Mouse (Mus musculus) layer of hippocampus, adult 9-11 months (tissue): ENCODE measurements at regions not wholly inside any gene's neighbourhood (a gene's known extent, or its start where the extent isn't known, plus 50 kb on each side); places are given as distances from the start of the nearest gene placed in this dataset.
A peak's percentile ranks its signal among the peaks of the same experiment; 100 is the strongest.

ENCODE experiments used
- DNase-seq: peaks from one replicate; pipeline ENCODE4 v3.0.0; 2022

DNA sequence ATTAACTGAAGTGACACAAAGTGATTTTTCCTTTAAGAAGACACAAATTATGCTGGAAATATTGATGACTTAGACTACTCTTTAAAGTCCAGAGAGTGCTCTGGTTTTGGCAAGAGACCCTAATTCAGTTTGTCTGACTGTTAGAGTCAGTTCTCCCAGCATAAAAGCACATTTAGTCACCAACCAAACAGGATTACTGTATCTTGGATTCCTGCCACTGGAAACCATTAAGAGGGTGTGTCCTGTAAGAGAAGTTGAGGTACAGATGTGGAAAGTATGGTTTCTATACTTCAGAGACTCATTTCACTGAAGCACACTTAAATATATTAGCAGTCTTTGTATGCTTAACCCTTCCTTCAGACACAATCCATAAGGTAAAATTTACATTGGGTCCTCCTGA is 745.3 kb downstream of the Hdgfl1 start:
- no peak for DNase-seq

DNA sequence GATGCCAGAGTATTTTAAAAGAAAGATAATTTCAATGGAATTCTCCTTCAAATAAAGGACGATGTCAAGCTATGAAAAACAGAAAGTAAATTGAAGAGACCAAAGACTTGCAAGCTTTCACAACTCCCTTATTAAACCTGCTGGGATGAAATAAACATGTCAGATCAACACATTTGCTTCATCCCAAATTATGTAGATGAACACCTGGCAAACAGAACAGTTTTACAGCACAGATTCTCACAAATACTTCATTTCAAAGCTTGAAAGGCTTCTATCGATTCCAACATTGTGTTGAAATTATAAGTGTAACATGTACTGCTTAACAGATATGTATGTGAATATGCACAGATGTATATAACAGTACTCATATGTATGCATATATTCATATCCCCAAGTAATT is 749.5 kb downstream of the Hdgfl1 start:
- DNase-seq: no peak

DNA sequence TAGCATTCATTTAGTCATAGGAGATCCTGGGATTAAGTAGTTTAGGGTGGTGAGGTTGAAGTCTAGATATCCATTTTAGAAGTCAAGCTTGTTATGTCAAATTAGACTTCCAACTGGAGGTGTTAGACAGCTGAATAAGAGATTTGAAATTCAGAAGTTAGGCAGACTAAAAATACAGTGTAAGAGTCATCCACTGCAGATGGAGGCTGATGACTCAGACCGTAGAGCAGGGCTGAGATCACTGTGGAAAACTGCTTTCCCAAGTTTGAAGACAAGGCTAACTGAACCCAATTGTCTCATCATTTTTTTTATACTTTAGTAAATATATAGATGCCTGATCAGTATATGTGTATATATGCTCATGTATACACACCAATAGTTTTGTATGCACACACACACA is 738.8 kb upstream of the Nrsn1 start:
- DNase-seq: peak; percentile 52

DNA sequence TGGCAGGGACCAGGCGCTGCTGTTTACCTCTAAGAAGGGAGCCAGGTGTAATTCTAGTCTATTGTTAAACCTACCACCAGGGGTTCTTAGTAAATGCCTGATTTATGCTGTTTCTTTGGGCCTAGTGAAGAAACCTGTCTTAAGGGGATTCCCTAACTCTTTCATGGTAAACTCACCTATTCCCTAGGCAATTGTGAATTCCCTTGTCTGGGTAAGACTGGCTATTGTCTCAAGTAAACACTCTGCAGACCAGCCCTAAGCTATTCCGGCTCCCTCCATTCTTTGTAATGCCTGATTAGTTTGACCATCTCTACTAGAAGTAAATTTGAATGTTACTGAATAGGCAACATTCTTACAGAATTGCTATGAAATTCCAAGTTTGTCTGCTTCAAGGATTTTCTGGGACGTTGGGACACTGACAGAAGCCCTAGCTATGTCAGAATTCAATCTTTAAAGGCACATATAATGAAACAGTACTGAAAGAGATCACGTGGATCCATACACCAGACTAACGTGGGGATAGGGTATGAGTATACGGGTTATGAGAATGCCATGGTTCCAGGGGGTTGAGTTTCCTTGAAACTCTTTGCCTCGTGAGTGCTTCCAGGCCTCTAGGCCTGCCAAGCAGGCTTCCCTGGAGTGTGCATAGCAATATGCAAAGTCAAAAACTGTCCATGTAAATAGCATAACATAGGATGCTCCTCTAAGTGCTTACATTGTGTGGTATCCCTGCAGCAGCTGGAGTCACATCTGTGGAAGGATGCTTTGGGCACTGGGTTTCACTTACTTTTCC is 734.7 kb upstream of the Nrsn1 start:
- no peak for DNase-seq

DNA sequence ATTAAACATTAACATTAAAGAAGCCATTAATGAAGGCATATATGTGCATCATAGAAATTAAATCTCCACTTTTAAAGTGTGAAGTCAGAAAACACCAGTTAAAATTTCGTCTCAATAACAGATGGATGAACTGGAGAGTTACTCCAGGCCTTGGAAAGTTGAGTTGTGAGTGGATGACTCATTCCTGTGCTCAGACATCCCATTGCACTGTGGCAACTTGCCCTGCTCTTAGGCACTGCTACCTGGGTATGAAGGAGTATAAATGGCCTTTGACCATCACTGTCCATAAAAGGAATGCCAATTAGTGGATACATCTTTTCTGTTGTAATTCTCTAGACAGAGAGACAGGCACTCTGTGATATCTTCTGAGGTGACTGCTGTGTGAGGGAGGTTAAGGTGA is 723.2 kb upstream of the Nrsn1 start:
- no peak for DNase-seq

DNA sequence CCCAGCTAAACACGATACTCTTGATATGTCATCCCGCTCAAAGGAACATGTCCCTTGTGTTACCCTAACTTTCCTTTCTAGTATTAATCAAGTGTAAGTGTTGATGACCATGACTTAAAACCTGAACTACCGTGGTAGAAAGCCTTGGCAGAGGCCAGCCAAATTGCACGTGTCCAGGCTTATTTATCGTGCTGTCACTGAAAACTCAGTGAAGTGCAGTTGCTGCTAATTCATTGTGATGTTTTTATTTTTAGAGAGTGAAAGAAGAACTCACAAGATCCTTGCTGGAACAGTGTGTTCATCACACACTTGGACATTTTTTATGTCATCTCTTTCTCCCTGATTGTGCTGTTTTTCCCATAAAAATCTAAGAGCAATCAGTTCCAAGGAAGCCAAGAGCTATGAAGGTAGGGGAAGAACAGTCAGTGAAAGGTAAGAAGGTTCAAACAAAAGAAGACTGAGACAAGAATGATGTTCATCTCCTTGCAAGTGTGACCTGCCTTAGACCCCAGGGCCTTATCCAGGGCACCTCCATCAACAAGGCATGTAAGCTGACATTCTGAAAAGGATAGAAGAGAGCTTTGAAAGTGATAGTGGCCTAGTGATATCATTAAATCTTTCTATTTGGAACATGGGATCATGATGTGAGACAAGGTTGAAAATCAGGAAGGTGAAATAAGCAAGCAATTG is 718.9 kb upstream of the Nrsn1 start:
- no peak for DNase-seq

DNA sequence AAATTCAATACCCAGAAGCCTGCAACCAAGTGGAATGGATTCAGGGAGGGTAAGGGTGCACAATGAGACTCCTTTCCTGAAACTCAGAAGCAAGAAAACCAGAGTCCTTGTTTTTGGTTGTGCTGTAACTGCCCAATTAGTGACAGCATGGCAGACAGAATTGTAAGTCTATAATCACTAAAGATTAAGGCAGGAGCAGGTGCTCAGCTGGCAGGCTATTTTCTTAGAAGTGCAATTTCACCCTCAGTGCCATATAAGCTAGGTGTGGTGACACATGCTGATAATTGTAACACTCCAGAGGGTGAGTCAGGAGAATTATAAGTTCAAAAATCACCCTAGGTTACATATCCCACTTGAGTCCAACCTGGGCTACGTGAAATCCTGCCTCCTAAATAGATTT is 714.2 kb upstream of the Nrsn1 start:
- no peak for DNase-seq

DNA sequence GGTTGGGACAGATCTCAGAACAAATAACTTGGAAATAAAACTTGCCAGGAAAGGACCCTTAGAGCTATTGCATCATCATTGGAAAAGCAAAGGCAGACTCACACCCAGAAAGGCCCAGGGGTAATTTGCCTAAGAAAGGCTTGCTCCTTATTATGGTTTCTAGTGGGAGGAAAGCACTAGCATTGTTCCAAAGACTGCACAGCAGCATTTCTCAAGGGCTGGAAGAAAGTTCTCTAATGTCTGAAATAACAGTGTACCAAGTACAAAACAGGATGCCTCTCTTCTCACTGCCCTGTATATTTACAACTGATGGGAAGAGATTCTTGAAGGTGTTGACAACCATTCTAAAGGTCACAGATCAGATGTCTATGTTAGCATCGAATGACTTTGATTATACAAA is 713.4 kb upstream of the Nrsn1 start:
- DNase-seq: no peak

DNA sequence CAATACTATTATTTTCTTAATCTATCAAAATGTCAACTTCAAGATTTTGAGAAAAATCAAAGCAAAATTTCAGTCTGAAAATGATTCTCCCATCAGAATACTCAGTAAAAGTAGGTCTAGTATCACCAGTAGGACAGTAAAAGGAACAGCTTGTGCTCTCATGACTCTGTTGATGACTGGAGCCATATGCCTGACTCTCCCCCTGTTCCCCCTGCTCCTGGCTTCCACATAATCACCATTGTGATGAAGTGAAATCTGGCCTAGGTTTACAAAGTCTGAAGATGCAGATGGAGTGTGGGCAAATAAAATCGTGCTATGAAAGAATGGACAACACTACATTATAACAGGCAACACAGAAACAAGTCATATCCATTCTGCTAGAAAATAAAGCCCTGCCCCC is 708.3 kb upstream of the Nrsn1 start:
- no peak for DNase-seq

DNA sequence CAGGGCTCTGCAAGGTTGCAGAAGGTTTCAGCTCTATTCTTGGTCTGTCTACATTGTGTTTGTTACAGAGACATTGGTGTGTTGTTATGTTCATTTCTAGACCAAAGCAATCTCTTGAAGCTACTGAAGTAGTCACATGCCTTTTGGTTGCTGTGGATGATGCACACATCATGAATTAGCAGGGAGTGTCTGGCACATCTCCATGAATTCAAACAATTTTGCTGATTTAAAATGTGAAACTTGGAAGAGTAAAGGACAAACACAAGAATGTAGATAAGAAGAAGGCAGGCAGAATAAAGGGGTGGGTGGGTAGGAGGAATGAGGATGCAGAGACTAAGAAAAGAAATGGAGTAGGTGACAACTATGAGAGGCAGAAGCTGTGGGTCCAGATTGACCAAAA is 688.3 kb upstream of the Nrsn1 start:
- no peak for DNase-seq

DNA sequence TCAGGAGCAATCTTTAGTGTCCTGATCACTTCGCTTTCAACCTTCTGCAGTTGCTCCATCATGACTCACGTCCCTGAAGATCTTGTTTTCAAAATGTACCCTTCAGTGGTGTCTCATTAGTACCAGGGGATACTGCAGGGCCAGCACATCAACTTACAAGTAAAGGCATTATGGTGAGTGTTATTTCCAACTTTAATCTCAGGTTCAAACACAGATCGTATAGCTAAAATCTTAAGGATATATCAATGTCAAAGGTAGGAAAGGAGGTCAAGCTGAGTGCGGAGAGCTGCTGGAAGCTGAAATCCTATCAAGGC is 687.8 kb upstream of the Nrsn1 start:
- no peak for DNase-seq

DNA sequence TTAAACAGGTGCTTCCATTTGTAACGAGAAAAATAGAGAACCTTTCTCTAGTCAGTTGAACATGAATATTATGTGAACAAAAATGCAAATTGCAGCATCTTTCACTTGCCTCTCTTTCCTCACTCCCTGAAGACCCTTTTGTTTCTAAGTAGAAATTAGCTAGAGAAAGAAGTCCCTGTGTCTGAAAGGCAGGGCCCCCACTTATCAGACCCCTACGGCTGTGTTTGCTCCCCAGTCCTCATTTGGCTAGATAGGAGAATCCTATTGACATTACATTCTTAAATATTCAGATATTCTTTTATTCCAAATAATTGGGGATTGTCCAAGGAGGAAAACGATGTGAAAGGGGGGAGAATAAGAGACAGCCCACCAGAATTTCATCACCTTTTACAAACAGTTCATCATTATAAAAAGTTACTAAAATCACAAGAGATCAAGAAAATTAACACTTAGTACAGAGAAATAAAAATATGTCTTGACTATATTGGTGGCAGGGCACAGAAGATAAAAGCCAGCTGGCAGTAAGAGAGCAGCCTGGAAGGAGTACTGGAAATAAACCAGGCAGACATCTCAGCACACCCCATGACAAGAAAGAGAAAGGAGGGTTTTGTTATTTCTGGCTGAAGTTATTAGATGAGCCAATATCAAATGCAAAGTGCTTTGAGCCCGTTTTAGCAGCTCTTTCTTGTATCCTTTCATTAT is 687.3 kb upstream of the Nrsn1 start:
- DNase-seq: no peak

DNA sequence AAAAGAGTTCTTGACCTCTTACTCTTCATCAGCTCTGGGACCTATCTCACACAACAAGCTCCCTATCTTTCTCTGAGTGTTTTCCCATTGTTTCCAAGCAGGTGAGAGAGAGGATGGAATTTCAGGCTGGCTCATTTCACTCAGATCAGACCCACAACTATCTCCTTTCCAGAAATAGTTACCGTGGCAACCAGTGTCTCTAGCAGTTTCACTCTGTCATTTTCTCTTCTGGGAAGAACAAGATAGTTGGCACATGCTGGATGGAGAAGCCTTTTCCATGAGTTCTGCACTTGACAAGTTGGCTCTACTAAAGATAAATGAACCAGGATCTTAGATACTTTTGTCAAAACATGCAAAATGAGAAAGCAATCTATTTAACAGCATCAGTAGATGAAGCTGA is 667.3 kb upstream of the Nrsn1 start:
- DNase-seq: no peak

DNA sequence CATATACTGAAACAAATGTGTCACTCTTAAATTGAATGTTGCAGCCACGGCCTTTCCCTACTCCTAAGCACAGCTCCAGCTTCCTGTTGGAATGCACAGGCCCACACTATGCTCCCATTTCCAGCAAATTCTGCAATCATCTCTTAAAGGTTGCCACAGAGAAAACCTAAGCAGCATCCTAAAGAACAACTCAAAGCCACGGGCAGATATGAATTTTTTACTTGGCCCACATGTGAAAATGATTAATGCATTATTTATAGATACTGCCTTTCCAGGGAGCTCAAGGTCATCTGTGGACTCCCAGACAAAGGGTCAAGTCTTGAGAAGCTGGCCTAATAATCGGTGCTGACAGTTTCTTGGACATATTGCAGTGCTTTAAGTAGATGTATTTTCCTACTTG is 663.5 kb upstream of the Nrsn1 start:
- no peak for DNase-seq

DNA sequence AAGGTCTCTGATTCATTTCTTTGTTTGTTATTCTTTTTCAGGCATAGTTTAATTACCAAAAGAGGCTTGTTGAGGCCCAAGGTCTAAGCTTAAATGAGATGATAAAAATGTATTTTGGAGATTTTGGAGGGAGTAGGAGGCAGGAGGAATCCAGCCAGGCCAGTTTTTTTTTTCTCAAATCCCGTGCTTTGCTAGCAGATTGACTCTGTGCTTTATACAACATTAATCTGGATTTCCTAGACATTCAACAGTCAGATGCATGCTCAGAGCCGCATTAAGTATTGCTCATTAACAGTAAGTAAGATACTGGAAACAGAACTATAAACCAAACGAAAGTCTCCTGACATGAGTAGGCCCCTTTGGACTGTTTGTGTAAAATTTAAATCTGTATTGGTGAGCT is 662.9 kb upstream of the Nrsn1 start:
- no peak for DNase-seq

DNA sequence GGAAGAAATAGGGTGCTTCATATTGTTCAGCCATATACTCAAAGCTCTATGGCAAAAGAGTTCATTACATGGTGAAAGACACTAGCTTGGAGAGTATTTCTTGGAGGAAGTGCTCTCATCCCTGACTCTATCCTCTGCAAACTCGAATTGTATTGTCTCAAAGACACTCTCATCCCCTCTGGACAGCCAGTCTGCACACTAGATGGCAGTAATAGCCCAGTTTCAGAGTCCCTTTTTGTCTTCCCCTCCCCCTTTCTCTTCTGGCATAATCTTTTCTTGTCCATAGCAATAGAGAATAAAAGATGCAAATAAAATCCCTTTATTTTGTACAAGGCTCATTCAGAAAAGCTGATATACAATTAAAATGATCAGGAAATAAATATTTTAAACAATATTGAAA is 662.5 kb upstream of the Nrsn1 start:
- DNase-seq: peak; percentile 46

DNA sequence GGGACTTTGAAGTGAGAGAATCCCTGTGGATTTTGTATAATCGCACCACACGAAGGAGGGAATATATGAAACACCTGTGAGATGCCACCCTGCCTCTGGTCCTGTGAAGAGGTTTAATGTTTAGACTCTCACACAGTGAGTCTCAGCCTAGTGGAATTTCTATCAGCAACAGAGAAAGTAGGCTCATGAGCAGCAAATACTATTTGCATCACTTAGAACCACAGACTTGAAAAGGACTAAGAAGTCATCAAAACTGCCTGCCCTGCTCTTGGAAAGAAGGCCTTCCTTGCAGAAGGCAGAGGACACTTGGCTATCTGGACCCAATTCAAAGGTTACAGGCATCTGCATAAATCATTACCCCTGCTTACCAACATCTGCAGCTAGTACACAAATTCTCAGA is 662.1 kb upstream of the Nrsn1 start:
- no peak for DNase-seq

DNA sequence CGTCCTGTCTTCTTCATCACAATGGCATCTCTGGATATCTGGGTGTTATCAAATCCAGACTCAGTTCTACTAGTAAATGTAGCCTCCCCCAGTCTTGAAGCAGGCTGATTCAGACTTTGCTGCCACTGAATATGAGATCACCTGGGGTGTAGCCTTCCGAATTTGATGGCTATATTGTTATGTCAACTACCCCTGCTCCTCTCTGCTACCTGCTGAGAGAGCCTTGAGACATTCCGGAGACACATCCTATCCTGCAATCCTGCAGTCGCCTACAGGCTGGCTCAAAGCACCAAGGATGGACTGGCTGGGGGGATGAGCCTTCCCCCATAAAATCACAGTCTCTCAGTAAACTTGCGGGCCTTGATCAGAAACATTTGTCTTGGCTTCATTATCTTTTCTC is 655.4 kb upstream of the Nrsn1 start:
- no peak for DNase-seq

DNA sequence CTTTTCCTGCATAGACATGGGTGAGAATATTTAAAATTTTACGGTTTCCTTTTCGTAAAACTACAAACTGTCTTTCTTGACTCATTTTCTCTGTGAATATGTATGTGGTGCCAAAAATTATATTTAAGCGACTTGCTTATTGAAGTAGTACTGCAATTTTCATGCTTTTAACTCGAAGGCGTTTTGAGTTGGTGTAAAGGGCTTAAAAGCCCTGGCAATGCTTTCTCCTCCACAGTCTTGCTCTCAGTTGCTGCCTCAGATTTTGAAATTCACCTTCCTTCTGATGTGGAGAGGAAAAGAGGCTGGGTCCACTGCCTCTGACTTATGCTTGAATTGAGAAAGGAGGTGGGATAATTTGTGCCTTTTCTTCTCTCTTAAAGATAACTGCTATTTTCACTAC is 629.6 kb upstream of the Nrsn1 start:
- DNase-seq: no peak

DNA sequence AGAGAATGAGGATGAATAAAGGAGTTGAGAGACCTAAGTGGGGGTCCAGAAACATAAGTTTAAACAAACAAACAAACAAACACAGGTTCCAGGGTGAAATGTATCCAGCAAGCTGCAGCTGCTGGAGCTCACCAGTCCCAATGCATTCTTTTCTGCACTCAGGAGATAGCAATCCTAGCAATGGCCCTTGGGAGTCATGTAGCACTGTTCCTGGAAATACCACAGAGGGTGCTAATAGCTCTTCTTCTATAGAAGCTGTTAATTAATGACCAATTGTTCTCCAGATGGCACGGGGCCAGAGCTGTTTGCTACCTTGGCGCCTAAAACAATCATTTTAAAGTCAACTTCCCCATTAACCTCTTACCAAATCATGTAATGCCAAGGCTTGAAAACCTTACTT is 622.8 kb upstream of the Nrsn1 start:
- DNase-seq: no peak

DNA sequence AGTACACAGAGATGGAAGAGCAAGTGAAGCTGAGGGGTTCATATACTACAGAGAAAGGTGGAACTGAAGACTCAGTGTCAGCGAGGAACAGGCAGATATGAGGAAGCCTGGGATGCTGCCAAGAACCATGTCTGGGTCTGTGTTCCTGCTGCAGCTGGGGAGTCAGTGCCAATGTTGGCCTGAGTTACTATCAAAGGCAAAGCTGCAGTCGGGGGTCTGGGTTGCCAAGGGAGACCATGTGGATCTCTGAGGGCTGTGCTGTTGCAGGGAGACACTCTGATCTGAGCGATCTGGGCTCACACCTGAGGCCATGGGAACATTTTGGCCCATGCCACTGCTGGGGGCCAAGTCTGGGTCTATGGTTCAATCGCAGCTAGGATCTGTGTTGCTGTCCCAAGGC is 612.5 kb upstream of the Nrsn1 start:
- DNase-seq: peak; percentile 11

DNA sequence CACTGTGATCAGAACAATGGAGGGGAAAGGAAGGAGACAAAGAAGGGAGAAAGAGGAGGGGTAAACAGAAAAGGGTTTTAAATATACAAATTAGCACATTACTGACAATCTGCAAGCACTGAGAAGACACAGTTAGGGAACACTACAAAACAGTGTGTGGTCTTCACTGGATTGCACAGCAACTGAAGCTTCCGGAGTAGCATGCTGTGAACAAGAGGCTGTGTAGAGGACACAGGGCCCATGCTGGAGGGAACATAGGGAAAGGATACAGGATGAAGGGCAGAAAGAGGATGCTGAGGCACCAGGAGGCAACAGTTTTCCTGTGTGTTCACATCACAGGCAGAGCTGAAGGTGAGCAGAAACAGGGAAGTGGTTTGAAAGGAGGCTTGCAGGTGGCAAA is 598.6 kb upstream of the Nrsn1 start:
- no peak for DNase-seq

DNA sequence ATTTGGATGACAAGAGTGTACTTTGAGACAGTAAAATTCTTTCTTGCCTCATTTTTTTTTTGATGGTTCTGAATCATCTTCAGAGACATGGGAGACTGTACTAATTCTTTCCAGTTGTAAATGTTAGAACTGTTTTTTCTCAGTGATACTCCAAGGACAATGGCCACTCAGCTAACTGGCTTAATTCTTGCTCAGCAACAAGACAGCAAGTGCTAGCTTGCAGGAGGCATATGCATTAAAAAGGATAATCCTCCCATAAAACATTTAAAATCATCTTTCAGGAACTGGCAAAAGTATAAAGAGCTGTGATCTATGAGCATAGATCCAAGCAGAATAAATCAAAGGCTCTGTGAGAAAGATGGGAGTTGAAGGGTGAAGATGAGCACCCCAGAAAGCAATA is 587.9 kb upstream of the Nrsn1 start:
- DNase-seq: no peak

DNA sequence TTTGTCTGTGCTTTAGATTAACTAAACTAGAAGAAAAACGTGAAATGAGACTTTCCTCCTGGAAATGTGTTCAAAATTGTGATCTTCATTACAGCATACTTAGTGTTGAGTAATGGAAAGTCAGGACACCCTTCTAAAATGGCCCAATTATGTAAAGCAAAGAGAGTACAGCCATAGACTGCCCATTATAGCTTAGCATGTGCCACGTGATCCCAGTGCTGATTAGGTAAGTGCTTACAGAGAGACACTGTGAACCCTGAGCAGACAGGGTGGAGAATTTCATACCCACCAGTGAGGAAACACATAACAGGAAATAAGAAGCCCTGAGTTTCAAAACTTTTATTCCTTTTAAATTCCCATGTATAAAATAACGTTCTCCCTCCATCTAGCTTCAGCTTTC is 587.3 kb upstream of the Nrsn1 start:
- no peak for DNase-seq

DNA sequence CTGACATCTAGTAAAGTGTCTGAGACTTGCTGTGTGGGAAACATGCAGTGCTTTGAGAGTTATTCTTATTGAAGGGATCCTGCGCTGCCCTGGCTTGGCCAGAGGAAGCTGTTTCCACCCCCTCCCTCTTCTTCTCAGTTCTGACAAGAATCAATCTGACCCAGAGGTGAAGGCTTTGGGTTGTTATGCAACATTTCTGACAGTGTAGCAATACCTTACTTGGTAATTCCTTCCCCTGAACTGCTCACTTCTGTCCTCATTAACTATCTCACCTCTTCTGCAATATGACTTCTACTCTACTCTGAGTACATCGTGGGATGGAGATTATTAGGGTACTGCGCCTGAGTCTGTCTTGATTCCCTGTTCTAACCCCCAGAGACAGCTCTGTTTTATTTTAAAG is 586.8 kb upstream of the Nrsn1 start:
- no peak for DNase-seq
